Mouse (Mus musculus): ENCODE results near the gene Dock4.

The Dock4 gene

GRCm38 (mm10) chr12:40773091-40773490 is 327.3 kb downstream of the Dock4 start:
- no peak for DNase-seq (ENCODE audit: low spot score)

GRCm38 (mm10) chr12:40781554-40781953 is 335.8 kb downstream of the Dock4 start:
- no peak for DNase-seq (ENCODE audit: low spot score)

DNA sequence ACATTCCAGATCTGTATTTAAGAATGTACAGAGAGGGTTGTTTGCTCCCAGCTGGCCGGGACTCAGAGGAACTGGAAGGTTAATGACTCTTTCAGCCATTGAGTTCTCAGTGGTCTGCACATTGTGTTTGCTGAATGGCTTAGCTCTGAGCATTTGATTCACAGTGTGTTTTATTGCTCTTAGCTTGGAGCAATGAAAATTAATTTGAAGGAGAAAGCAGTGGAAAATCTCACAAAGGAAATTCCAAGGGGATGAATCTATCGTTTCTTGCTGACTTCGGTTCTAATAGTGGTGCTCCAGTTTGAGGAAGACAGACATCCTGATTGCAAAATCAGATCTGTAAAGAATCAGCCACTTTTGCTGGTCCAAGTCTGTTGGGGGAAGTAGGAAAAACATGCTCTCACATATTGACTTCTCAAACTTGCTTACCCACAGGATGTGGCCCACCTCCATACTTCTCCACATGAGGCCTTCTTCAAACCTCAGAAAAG is 342.9 kb downstream of the Dock4 start:
- no peak for DNase-seq (ENCODE audit: low spot score)

DNA sequence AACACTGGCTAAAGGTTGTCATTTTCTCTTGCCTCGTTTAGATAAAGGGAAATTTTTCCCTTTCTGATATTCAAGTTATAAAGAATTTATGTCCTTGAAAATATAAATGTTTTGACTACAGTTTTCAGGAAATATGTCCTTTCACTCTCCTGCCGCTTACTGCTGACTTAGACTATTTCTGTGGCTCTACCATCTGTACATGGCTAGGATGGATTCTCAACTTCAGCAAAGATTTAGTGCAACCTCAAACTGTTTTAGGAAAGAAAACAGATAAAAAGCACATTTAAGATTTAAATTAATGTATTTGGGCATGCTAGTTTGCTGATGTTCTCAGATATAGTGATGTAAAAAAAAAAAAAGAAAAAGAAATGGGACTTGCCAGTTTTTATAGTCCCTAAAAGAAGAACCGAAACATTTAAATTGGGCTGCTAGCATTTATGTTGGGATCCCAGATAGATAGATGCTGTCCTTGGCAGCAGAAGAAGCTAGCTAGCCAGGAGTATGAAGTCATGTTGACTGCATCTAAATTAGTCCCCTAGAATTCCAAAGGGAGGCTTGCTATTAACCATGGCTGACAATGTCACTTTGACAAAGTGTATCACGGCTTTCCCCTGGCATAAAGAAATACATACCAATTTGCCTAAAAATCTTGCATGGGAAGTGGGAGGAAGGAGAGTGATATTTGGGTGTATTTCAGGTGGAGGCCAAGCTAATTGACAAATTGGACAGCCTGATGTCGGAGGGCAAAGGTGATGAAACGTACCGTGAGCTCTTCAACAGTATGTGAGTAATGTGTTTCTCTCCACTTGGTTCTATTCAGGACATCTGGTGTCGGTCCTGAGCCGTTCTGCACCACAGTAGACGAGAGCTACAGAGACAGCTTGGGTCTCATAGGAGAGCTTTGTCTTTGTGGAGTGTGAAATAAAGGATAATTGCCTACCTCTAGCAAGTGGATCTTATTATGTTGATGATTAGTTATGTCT is 343.9 kb downstream of the Dock4 start:
- DNase-seq (ENCODE audit: low spot score), result no peak

DNA sequence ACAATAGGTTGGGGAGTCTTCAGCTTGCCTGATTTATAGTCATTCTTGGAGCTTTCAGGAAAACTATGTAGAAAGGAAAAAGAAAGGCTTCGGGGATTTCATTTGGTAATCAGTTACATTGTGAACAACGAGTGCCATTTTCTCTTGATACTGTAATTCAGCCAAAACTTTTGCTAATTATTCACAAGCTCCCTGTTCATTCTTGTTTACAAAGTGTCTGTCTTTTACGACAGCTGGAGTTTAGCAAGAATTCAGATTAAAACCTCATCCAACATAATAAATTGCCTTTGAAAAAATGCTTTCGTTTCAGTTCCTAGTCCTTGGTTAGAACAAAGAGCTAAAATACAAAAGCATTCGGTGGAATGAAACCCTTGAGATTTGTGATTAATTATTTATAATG is 345.5 kb downstream of the Dock4 start:
- no peak for DNase-seq (ENCODE audit: low spot score)

DNA sequence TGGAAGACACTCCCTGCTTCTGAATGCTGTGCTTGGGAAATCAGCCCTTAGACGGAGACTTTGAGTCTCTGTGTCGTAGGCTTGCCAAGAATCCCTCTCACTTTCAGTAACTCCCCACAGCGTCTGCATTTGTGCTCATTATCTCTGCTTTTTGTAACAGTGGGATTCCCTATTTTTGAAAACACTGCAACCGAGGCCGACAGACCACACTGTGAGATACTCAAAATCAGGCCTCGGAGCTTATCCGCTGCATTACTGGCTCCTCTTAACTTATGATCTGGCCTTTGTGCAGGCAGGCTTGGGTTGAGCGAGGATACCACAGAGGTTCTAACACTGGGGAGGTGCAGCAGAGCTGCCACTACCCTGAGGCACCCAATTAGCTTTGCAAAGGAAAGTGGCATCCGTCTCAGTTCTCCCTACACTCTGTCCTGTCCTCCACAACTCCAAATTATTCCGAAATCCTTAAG is 346.5 kb downstream of the Dock4 start:
- DNase-seq (ENCODE audit: low spot score), result no peak

GRCm38 (mm10) chr12:40794066-40794465 is 348.3 kb downstream of the Dock4 start:
- no peak for DNase-seq (ENCODE audit: low spot score)

- no peak for DNase-seq (ENCODE audit: low spot score)
Measured at GRCm38 (mm10) chr12:40794756-40795155, 349.0 kb downstream of the Dock4 start.

GRCm38 (mm10) chr12:40795768-40796167 is 350.0 kb downstream of the Dock4 start:
- no peak for DNase-seq (ENCODE audit: low spot score)

- DNase-seq (ENCODE audit: low spot score), result no peak
Measured at GRCm38 (mm10) chr12:40796813-40797491, 351.2 kb downstream of the Dock4 start.

DNA sequence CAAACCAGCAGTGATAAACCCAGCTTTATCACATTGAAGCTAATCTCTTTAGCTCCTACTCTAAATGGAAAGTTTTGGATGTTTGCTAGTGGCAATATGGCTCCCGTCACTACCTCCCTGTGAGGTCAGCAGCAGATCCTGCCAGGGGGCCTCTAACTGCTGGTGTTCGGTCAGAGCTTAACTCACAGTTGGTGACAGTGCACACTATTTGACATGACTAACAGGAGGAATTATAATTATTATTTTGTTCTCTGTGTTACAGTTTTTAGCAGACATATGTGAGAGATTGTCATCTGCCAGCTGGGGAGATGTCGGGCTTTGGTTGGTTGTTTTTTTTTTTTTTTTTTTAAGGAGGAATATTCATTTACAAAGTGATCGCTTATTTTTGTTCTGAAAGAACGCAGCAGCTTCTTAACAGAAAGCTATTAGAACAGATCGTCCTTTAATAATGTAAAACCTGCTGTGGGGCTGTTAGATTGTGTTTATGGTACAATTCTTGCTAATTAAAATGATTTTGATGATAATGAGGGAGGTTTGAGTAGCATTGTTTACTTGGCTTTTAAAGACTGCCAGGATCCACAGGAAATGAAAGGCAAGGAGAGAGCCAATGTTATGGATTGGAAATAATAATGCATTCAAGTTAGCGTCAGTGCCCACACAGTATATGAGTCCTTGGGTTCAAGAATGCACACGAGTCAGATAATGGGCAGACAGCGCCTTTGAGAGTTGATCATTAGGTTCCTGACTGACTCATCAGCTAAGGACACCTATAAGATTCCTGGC is 352.0 kb downstream of the Dock4 start:
- no peak for DNase-seq (ENCODE audit: low spot score)

DNA sequence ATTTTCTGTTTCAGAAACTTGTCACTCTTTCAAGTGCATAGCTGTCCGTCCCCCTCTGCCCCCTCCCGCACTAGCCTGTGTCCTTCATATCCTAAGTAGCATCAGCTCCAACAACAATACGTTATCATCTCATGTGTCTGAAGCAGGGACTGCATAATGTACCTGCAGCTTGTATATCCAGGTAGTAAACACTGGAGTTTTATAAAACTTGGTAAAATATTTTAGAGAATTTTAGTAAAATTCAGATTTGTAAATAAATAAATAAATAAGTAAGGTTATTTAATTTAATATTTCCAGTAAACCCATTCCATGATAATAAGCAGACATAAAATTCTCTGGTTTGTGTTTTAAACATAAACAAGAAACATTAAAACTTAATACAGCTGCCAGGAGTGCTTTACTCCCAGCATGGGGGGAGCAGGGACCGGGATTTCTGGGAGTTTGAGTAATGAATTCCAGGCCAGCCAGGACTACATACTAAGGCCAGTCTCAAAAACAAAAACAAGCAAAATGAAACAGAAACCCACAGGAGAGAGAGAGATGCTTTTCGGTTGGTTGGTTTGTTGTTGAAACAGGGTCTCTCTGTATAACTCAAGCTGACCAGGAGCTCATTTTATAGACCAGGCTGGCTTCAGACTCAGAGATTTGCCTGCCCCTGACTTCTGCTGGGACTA is 352.7 kb downstream of the Dock4 start:
- no peak for DNase-seq (ENCODE audit: low spot score)

DNA sequence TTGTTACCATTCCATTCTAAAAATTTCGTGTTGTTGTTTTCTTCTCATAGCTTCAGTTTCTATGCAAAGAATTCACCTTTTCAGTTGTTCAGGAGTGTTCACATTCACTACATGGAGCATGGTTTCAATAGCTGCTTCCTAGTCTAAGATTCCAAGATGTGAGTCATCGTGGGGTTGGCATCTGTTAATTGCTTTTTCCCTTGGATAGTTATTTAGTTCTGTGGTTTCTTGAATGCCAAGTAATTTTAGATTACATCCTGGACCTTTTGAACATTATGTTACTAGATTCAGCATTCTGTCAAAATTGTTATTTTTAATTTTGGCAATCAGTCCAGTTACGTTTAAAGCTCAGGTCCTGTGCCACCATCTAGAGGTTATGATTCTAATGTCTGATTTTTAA is 355.7 kb downstream of the Dock4 start:
- peak; percentile 12 for DNase-seq (ENCODE audit: low spot score)

DNA sequence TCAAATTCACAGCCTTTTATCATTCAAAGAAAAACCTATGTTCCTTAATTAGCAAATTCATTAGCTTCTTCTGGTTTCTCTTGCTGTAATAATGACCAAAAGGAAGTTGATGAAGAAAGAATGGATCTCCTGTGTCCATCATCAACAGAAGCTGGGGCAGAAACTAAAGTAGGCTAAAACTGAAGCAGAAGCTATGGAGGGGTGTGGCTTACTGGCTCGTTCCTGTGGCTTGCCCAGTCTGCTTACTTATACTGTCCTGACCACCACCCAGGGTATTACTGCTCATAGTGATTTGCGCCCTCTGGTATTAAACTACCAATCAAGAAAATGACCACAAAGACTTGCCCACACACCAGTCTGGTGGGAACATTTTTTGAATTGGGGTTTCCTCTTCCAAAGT is 359.5 kb downstream of the Dock4 start:
- no peak for DNase-seq (ENCODE audit: low spot score)

GRCm38 (mm10) chr12:40807916-40808315 is 362.2 kb downstream of the Dock4 start:
- no peak for DNase-seq (ENCODE audit: low spot score)

DNA sequence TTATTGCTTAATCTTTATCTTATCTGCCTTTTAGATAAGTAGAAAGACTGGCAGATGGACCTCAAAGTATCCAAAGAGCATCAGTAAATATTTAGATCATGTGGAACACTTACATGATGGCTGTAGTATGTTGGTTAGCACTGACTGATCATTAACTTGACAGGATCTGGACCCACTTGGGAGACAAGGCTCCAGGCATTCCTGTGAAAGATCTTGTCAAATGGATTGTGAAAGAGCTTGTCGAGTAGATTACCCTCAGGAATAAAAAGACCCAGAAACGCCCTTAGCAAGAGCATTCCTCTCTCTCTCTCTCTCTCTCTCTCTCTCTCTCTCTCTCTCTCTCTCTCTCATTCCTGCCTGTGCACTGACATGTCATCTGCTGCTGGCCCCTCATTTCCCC is 367.7 kb downstream of the Dock4 start:
- DNase-seq (ENCODE audit: low spot score), result no peak

GRCm38 (mm10) chr12:40814659-40815363 is 369.1 kb downstream of the Dock4 start:
- DNase-seq (ENCODE audit: low spot score), result peak; percentile 51

- DNase-seq (ENCODE audit: low spot score), result peak; percentile 55
Measured at GRCm38 (mm10) chr12:40818046-40818708, 372.4 kb downstream of the Dock4 start.

DNA sequence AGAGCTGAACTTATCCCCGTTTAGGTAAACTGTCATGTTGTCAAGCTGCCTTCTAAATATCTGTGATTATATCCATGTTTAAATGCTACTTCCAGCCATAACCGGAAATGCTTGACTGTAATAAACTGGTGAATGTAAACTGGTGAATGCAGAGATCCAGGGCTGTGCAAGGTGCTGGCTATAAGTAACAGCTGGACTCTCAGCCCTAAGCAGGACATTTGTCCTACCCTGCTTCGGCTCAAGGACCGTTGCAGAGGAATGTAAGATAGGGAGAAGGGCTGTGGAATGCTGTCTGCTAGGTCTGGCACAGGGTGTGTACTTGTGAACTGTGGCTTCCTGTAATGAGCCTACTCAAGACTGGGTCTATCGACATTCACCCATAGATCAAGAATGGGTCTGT is 377.9 kb downstream of the Dock4 start:
- DNase-seq (ENCODE audit: low spot score), result no peak

GRCm38 (mm10) chr12:40824251-40824650 is 378.5 kb downstream of the Dock4 start:
- DNase-seq (ENCODE audit: low spot score), result peak; percentile 14

Data from adipocyte (in vitro differentiated cells).